Mouse (Mus musculus) liver, adult 2 months (tissue): ENCODE data around the gene Nkx2-5. TPM values are rescaled to one million over a fixed set of nuclear protein-coding genes. Genes with fewer than 3 reads are reported as not detected.

Experiments used
- DNase-seq: peaks from one replicate; pipeline ENCODE4 v3.0.0-alpha.2; 2011; ENCODE audit warnings: low read depth, low spot score; ENCODE audit errors: extremely low read depth
- H3K27ac ChIP-seq: fragments of 200-500 bp; replicated peaks from 2 replicates; pipeline ENCODE4 v1.5.1; 2012; ENCODE audit warnings: low read depth, mild to moderate bottlenecking, control low read depth, inconsistent platforms, low read length; ENCODE audit not compliant: insufficient read depth
- H3K27me3 ChIP-seq: fragments of 200-500 bp; 2 replicates; pipeline ENCODE4 v1.6.1; 2012; ENCODE audit warnings: mild to moderate bottlenecking, moderate library complexity, low read length, inconsistent platforms; ENCODE audit not compliant: control insufficient read depth, insufficient read depth
- H3K36me3 ChIP-seq: fragments of 200-500 bp; 2 replicates; pipeline ENCODE4 v1.6.1; 2012; ENCODE audit warnings: low read length, inconsistent platforms; ENCODE audit not compliant: control insufficient read depth, insufficient read depth
- H3K4me1 ChIP-seq: fragments of 200-500 bp; 2 replicates; pipeline ENCODE4 v1.6.1; 2011; ENCODE audit warnings: low read length; ENCODE audit not compliant: control insufficient read depth, insufficient read depth
- H3K4me3 ChIP-seq: fragments of 200-500 bp; 2 replicates; pipeline ENCODE4 v1.5.1; 2011; ENCODE audit warnings: low read depth, mild to moderate bottlenecking, control low read depth, low read length, moderate library complexity; ENCODE audit not compliant: insufficient read depth
- H3K79me2 ChIP-seq: fragments of 200-500 bp; 2 replicates; pipeline ENCODE4 v1.6.1; 2012; ENCODE audit warnings: inconsistent platforms, mild to moderate bottlenecking, low read length, moderate library complexity; ENCODE audit not compliant: control insufficient read depth, insufficient read depth
- H3K9ac ChIP-seq: fragments of 200-500 bp; 2 replicates; pipeline ENCODE4 v1.6.1; 2012; ENCODE audit warnings: low read depth, mild to moderate bottlenecking, control low read depth, inconsistent platforms, low read length
- CTCF ChIP-seq: fragments of 200-500 bp; IDR thresholded peaks from 2 replicates; pipeline ENCODE4 v1.5.1; 2011; ENCODE audit warnings: low read depth, low read length, control low read depth
- POLR2A ChIP-seq: fragments of 200-500 bp; IDR thresholded peaks from 2 replicates; pipeline ENCODE4 v1.6.1; 2011; ENCODE audit warnings: low read length, control low read depth; ENCODE audit not compliant: insufficient read depth; ENCODE audit errors: extremely low read depth
- WGBS: fragments of 180-500 bp; shearing (Covaris S2); methylation state at CpG from one replicate; pipeline ENCODE4 v1.1.7; 2018; 5-methylcytosine and 5-hydroxymethylcytosine counted together
- polyA plus RNA-seq: library from polyadenylated mRNA; depleted of rRNA; stranded (reverse); fragments of >200 nt; gene quantifications from 2 replicates; pipeline ENCODE4 v1.2.3, GENCODE M21; 2012
- total RNA-seq: library from RNA; depleted of rRNA; stranded (reverse); fragments of >200 nt; gene quantifications from 2 replicates; pipeline ENCODE4 v1.2.3, GENCODE M21; 2014

The Nkx2-5 gene
- total and polyA plus RNA-seq, 2 experiments = not detected

DNA sequence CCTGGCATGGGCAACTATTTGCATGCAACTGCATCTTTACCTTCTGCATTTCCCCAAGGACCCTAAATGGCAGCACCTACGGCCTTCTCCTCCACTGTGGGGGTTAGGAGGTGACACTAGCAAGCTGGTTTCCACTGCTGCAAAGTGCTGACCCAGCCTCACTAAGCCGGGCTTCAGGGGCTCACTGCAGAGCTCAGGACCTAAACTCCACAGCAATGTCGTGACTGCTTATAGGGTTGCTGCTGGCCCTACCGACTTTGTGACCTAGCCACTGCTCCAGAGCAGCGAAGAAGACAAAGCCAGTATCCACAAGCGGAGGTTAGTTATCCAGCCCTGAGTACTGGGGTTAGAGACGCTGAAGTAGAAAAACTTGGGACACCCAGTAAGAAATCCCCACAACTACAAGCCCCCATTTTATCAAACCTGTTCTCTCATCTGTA is 7.2 kb downstream of the Nkx2-5 start:
- H3K4me3 ChIP-seq = no peak overlapping the region
- H3K27me3 ChIP-seq = peaks cover 35% of the 10 kb centered on the region
- WGBS = 14% methylated on average over 7 of the region's 7 CpGs

DNA sequence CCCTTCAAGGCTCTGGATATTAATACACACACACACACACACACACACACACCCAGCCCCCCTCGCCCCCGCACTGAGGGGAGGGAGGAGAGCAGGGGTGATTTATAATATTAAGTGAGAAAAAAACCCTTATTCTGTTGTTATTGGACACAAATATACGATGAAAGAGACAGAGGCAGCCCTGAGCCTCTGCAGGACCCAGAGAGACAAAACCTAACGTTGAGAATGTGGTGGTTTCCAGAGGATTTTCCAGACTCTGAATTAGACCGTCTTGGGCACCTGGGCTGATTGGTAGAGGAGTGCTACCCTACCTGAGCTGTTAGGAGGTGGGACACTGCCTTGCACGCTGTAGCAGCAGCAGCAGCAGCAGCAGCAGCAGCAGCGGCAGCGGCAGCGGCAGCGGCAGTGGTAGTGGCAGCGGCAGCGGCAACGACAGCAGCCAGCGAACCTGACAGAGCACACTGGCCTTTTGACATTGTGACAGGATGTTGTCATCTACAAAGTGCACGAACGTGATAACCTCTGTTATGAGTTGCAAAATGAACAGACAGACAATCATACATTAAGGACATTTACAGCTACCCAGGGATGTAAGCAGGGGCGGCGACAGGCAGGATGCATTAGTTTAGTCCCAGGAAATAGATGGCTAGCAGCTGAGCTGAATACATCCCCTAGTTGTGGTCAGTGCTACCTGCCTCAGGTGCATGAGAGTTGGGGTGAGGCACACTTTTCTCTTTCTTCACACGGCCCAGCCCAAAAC is 7.8 kb downstream of the Nkx2-5 start:
- peak; percentile 4 for DNase-seq
- H3K4me1 ChIP-seq = no peaks in the 10 kb centered on the region
- peaks cover 35% of the 10 kb centered on the region for H3K27me3 ChIP-seq
- H3K4me3 ChIP-seq = no peak overlapping the region
- H3K36me3 ChIP-seq = no peaks in the 10 kb centered on the region
- H3K9ac ChIP-seq = no peak overlapping the region; the same call in 1 of the 2 replicates
- 9% methylated on average over 19 of the region's 19 CpGs for WGBS
- no peaks in the 10 kb centered on the region for H3K79me2 ChIP-seq
- TF ChIP-seq POLR2A = no peak
- TF ChIP-seq CTCF = no peak
- H3K27ac ChIP-seq = no peak overlapping the region

More for the DNA sequence above, 7.2 kb downstream of the Nkx2-5 start:
- Histone ChIP-seq H3K36me3 (no peaks in the 10 kb centered on the region), H3K27ac (no peak overlapping the region), H3K4me1 (peaks cover 2% of the 10 kb centered on the region), H3K79me2 (no peaks in the 10 kb centered on the region), H3K9ac (no peak overlapping the region)
- DNase-seq = no peak
- TF ChIP-seq CTCF = no peak
- no peak for TF ChIP-seq POLR2A

- Histone ChIP-seq H3K27ac (no peak overlapping the region), H3K4me3 (no peak overlapping the region), H3K79me2 (no peaks in the 10 kb centered on the region), H3K9ac (no peak overlapping the region), H3K4me1 (no peaks in the 10 kb centered on the region), H3K36me3 (no peaks in the 10 kb centered on the region), H3K27me3 (peaks cover 34% of the 10 kb centered on the region)
- 65% methylated on average over 5 of the region's 5 CpGs for WGBS
- TF ChIP-seq CTCF = no peak
- TF ChIP-seq POLR2A = no peak
- DNase-seq = no peak
Observed at GRCm38 (mm10) chr17:26836377-26836776, 8.4 kb downstream of the Nkx2-5 start.

DNA sequence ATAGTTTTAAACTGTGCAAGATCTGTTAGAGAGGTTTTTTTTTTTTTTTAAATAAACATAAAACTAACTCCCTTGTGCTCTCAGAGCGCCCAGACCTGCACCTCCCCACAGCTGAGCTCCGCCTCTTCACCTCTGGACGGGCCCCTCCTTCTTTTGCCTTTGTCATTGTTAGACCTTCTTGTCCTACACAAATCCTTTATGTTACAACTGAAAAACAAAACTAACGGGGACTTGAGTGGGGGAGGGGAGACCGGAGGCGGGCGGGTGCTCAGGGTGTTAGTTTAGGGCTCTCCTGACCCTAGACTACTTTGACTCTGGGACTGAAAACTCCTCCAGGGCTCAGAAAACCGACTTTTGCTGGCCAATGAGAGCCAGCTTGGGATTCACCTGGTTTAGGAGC is 8.9 kb downstream of the Nkx2-5 start:
- no peak overlapping the region for H3K27ac ChIP-seq
- H3K4me3 ChIP-seq = no peak overlapping the region
- DNase-seq = no peak
- no peak overlapping the region for H3K9ac ChIP-seq
- TF ChIP-seq CTCF = no peak
- TF ChIP-seq POLR2A = no peak
- WGBS = 41% methylated on average over 8 of the region's 8 CpGs
- no peaks in the 10 kb centered on the region for H3K79me2 ChIP-seq
- peaks cover 30% of the 10 kb centered on the region for H3K27me3 ChIP-seq
- H3K4me1 ChIP-seq = no peaks in the 10 kb centered on the region
- H3K36me3 ChIP-seq = no peaks in the 10 kb centered on the region

DNA sequence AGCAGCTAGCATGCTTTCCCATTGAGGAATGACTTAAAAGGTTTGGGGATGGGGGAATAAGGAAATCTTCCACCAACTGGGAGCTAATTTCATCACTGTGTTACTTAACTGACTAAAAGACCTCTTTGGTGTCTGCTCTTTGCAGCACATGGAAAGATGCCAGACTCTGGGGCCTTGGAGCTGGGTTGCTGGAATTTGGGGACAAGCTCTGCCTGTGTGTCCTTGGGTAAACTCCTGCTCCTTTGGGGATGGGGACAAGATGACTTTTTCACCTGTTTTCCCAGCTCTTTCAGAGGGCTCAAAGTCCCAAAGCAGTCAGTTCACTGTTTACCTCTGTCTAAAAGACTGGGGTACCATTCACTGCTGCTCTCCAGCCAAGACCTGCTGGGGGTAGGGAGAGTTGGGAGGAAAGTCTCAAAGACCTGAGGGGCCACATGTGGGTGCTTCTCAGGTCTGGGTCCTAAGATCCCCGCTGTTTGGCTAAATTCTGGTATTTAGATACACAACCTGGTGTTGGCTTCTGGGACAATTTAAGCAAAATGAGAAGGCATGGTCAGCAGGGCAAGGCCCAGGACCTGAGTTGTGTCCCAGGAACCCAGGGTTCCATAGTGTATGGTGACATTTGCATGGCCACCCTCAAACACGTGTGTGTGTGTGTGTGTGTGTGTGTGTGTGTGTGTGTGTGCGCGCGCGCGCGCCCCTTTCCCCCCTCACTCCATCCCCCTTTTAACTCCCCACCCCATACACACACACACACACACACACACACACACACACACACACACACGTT is 9.6 kb downstream of the Nkx2-5 start:
- no peak overlapping the region for H3K9ac ChIP-seq
- no peaks in the 10 kb centered on the region for H3K4me1 ChIP-seq
- peaks cover 27% of the 10 kb centered on the region for H3K27me3 ChIP-seq
- TF ChIP-seq CTCF = no peak
- no peak for TF ChIP-seq POLR2A
- H3K27ac ChIP-seq = no peak overlapping the region
- H3K36me3 ChIP-seq = no peaks in the 10 kb centered on the region
- no peak for DNase-seq
- WGBS = 76% methylated on average over 9 of the region's 9 CpGs
- H3K79me2 ChIP-seq = no peaks in the 10 kb centered on the region
- no peak overlapping the region for H3K4me3 ChIP-seq
